Mouse (Mus musculus): ENCODE results near the gene Elk3. TPM values are rescaled to one million over a fixed set of nuclear protein-coding genes. Genes with fewer than 3 reads are reported as not detected.

Gene Elk3
- polyA plus RNA-seq, 1 experiment = 76.0 TPM

GRCm38 (mm10) chr10:93266521-93266920, 44.4 kb downstream of the Elk3 start:
- DNase-seq = no peak
- Histone ChIP-seq H3K4me1 (ENCODE audit: control insufficient read depth, insufficient read depth, low read length) (peaks cover 17% of the 10 kb centered on the region), H3K4me3 (replicated peaks; ENCODE audit: extremely low read depth, low read depth, low read length) (no peak overlapping the region)
- no peak for TF ChIP-seq CTCF (IDR thresholded peaks at IDR 0.05; ENCODE audit: insufficient read depth, low read length)
- no peak for TF ChIP-seq POLR2A (IDR thresholded peaks at IDR 0.05; ENCODE audit: borderline replicate concordance, extremely low read depth, low read depth, low read length)
- WGBS = 85% methylated on average over 7 of the region's 7 CpGs

GRCm38 (mm10) chr10:93265833-93266232, 45.1 kb downstream of the Elk3 start:
- H3K4me1 ChIP-seq (ENCODE audit: control insufficient read depth, insufficient read depth, low read length) = peaks cover 19% of the 10 kb centered on the region
- 78% methylated on average over 9 of the region's 9 CpGs for WGBS
- no peak overlapping the region for H3K4me3 ChIP-seq (replicated peaks; ENCODE audit: extremely low read depth, low read depth, low read length)
- no peak for DNase-seq
- TF ChIP-seq CTCF (IDR thresholded peaks at IDR 0.05; ENCODE audit: insufficient read depth, low read length) = no peak
- TF ChIP-seq POLR2A (IDR thresholded peaks at IDR 0.05; ENCODE audit: borderline replicate concordance, extremely low read depth, low read depth, low read length) = no peak

GRCm38 (mm10) chr10:93264001-93264400, 46.9 kb downstream of the Elk3 start:
- DNase-seq = no peak
- TF ChIP-seq POLR2A (IDR thresholded peaks at IDR 0.05; ENCODE audit: borderline replicate concordance, extremely low read depth, low read depth, low read length) (no peak), CTCF (IDR thresholded peaks at IDR 0.05; ENCODE audit: insufficient read depth, low read length) (no peak)
- 66% methylated on average over 5 of the region's 5 CpGs for WGBS
- peaks cover 22% of the 10 kb centered on the region for H3K4me1 ChIP-seq (ENCODE audit: control insufficient read depth, insufficient read depth, low read length)
- no peak overlapping the region for H3K4me3 ChIP-seq (replicated peaks; ENCODE audit: extremely low read depth, low read depth, low read length)

- TF ChIP-seq POLR2A (IDR thresholded peaks at IDR 0.05; ENCODE audit: borderline replicate concordance, extremely low read depth, low read depth, low read length) = no peak
- TF ChIP-seq CTCF (IDR thresholded peaks at IDR 0.05; ENCODE audit: insufficient read depth, low read length) = no peak
- Histone ChIP-seq H3K4me1 (ENCODE audit: control insufficient read depth, insufficient read depth, low read length) (peaks cover 22% of the 10 kb centered on the region), H3K4me3 (replicated peaks; ENCODE audit: extremely low read depth, low read depth, low read length) (no peak overlapping the region)
- DNase-seq = peak; percentile 42
- 55% methylated on average over 8 of the region's 8 CpGs for WGBS
Observed at GRCm38 (mm10) chr10:93263431-93263830, 47.5 kb downstream of the Elk3 start.

GRCm38 (mm10) chr10:93261981-93262499, 48.9 kb downstream of the Elk3 start:
- peak; percentile 46 for DNase-seq
- no peak overlapping the region for H3K4me3 ChIP-seq (replicated peaks; ENCODE audit: extremely low read depth, low read depth, low read length)
- WGBS = 22% methylated on average over 15 of the region's 15 CpGs
- peaks cover 23% of the 10 kb centered on the region for H3K4me1 ChIP-seq (ENCODE audit: control insufficient read depth, insufficient read depth, low read length)
- no peak for TF ChIP-seq POLR2A (IDR thresholded peaks at IDR 0.05; ENCODE audit: borderline replicate concordance, extremely low read depth, low read depth, low read length)
- no peak for TF ChIP-seq CTCF (IDR thresholded peaks at IDR 0.05; ENCODE audit: insufficient read depth, low read length)

GRCm38 (mm10) chr10:93261132-93261980, 49.6 kb downstream of the Elk3 start:
- Histone ChIP-seq H3K4me3 (replicated peaks; ENCODE audit: extremely low read depth, low read depth, low read length) (no peak overlapping the region), H3K4me1 (ENCODE audit: control insufficient read depth, insufficient read depth, low read length) (peaks cover 25% of the 10 kb centered on the region)
- peak; percentile 41 for DNase-seq
- TF ChIP-seq POLR2A (IDR thresholded peaks at IDR 0.05; ENCODE audit: borderline replicate concordance, extremely low read depth, low read depth, low read length) = no peak
- no peak for TF ChIP-seq CTCF (IDR thresholded peaks at IDR 0.05; ENCODE audit: insufficient read depth, low read length)
- WGBS = 28% methylated on average over 16 of the region's 16 CpGs

- WGBS = 39% methylated on average over 5 of the region's 5 CpGs
- Histone ChIP-seq H3K4me1 (ENCODE audit: control insufficient read depth, insufficient read depth, low read length) (peaks cover 25% of the 10 kb centered on the region), H3K4me3 (replicated peaks; ENCODE audit: extremely low read depth, low read depth, low read length) (no peak overlapping the region)
- TF ChIP-seq CTCF (IDR thresholded peaks at IDR 0.05; ENCODE audit: insufficient read depth, low read length) (no peak), POLR2A (IDR thresholded peaks at IDR 0.05; ENCODE audit: borderline replicate concordance, extremely low read depth, low read depth, low read length) (no peak)
- DNase-seq = no peak
Observed at GRCm38 (mm10) chr10:93259826-93260225, 51.1 kb downstream of the Elk3 start.

- DNase-seq = no peak
- Histone ChIP-seq H3K4me1 (ENCODE audit: control insufficient read depth, insufficient read depth, low read length) (peaks cover 15% of the 10 kb centered on the region), H3K4me3 (replicated peaks; ENCODE audit: extremely low read depth, low read depth, low read length) (no peak overlapping the region)
- WGBS = 47% methylated on average over 13 of the region's 13 CpGs
- TF ChIP-seq CTCF (IDR thresholded peaks at IDR 0.05; ENCODE audit: insufficient read depth, low read length) (no peak), POLR2A (IDR thresholded peaks at IDR 0.05; ENCODE audit: borderline replicate concordance, extremely low read depth, low read depth, low read length) (no peak)
Observed at GRCm38 (mm10) chr10:93255294-93255693, 55.6 kb downstream of the Elk3 start.

- TF ChIP-seq CTCF (IDR thresholded peaks at IDR 0.05; ENCODE audit: insufficient read depth, low read length) (no peak), POLR2A (IDR thresholded peaks at IDR 0.05; ENCODE audit: borderline replicate concordance, extremely low read depth, low read depth, low read length) (no peak)
- Histone ChIP-seq H3K4me3 (replicated peaks; ENCODE audit: extremely low read depth, low read depth, low read length) (no peak overlapping the region), H3K4me1 (ENCODE audit: control insufficient read depth, insufficient read depth, low read length) (peaks cover 12% of the 10 kb centered on the region)
- DNase-seq = no peak
- 78% methylated on average over 6 of the region's 6 CpGs for WGBS
Observed at GRCm38 (mm10) chr10:93253156-93253555, 57.8 kb downstream of the Elk3 start.

GRCm38 (mm10) chr10:93252661-93253060, 58.3 kb downstream of the Elk3 start:
- H3K4me3 ChIP-seq (replicated peaks; ENCODE audit: extremely low read depth, low read depth, low read length) = no peak overlapping the region
- no peak for DNase-seq
- WGBS = 91% methylated on average over 2 of the region's 2 CpGs
- peaks cover 12% of the 10 kb centered on the region for H3K4me1 ChIP-seq (ENCODE audit: control insufficient read depth, insufficient read depth, low read length)
- no peak for TF ChIP-seq POLR2A (IDR thresholded peaks at IDR 0.05; ENCODE audit: borderline replicate concordance, extremely low read depth, low read depth, low read length)
- TF ChIP-seq CTCF (IDR thresholded peaks at IDR 0.05; ENCODE audit: insufficient read depth, low read length) = no peak
